Mouse (Mus musculus) lung, adult 2 months (tissue): ENCODE measurements around the gene Wwox.

Experiments
- CTCF ChIP-seq: fragments of 200-500 bp; IDR thresholded peaks from 2 replicates; pipeline ENCODE4 v1.5.1; 2011; ENCODE audit warnings: mild to moderate bottlenecking, low read length, control low read depth; ENCODE audit not compliant: insufficient read depth
- POLR2A ChIP-seq: fragments of 200-500 bp; IDR thresholded peaks from 2 replicates; pipeline ENCODE4 v1.6.1; 2011; ENCODE audit warnings: low read depth, mild to moderate bottlenecking, control low read depth, low read length, borderline replicate concordance; ENCODE audit errors: extremely low read depth

- TF ChIP-seq CTCF: no peak
- TF ChIP-seq POLR2A: no peak
Observed at GRCm38 (mm10) chr8:115089744-115090143, 650.3 kb downstream of the Wwox start.
